Mouse (Mus musculus) G1E (cell line): ENCODE measurements around the gene Adamts8.

Experiments
- CTCF ChIP-seq: IDR thresholded peaks from 2 replicates; pipeline ENCODE4 v1.5.1; 2012; ENCODE audit warnings: low read depth, low read length, inconsistent platforms, mixed read lengths
- GATA2 ChIP-seq: IDR thresholded peaks from 2 replicates; pipeline ENCODE4 v1.6.1; 2012; ENCODE audit warnings: low read depth, low read length, inconsistent platforms, borderline replicate concordance
- TAL1 ChIP-seq: conservative IDR thresholded peaks from 2 replicates; pipeline ENCODE4 v1.6.1; 2012; ENCODE audit warnings: low read depth, low read length, inconsistent platforms, mixed read lengths

DNA sequence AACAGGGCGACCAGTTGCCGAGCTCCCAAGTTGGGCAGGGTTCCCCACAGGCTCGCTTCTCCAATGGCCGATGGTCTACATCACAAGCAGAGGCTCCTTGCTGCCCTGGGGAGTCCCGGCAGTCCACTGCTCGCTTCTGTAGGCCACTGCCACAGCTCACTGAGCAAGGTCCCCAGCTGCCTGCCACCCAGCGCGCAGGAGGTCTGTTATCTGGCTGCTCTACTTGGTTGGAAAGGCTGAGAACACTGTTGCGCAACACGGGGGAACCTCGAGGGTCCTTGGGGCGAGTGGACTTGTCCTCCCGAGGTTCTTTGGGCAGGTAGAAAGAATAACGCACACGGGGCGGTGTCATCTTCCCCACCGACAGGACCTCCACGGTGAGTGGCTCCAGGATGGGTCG lies 40.2 kb upstream of the Adamts8 start:
- TF ChIP-seq TAL1 (no peak), CTCF (no peak), GATA2 (no peak)
